Mouse (Mus musculus): ENCODE measurements around the gene Gnb1. TPM values are rescaled to one million over a fixed set of nuclear protein-coding genes. Genes with fewer than 3 reads are reported as not detected.

The Gnb1 gene
- polyA plus RNA-seq, 1 experiment from 2014 or later = 445 TPM

DNA sequence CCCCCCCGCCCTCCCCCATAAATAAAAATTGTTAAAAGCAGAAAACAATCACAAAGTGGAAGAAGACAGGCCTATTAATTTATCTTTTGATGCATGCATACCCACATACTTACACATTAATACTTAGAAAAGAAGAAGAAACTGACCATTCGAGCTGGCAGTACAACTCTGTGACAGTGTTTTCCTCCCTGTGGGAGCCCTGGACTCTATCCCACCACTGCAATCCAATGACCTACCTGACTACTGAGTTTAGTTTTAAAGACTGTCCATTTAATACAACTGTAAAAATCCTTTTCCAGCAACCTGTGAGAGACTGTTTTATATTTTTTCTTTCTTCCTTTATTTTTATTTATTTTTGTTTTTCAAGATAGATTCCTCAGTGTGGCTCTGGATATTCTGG lies 10.0 kb downstream of the Gnb1 start:
- TF ChIP-seq CTCF (IDR thresholded peaks at IDR 0.05) (no peak), EP300 (IDR thresholded peaks at IDR 0.05) (no peak)
- no peaks in the 10 kb centered on the region for H3K36me3 ChIP-seq (ENCODE audit: insufficient read depth, low read length)
- H3K27ac ChIP-seq (ENCODE audit: low read length) = no peak overlapping the region
- H3K4me1 ChIP-seq (ENCODE audit: insufficient read depth, low read depth, low read length) = peaks cover 5% of the 10 kb centered on the region; the same call in 1 of the 2 replicates
- DNase-seq (ENCODE audit: low spot score) = no peak
- no peak overlapping the region for H3K4me2 ChIP-seq (replicated peaks; ENCODE audit: low read depth, low read length)
- no peak overlapping the region for H3K9ac ChIP-seq (replicated peaks; ENCODE audit: low read depth)
- 61% methylated on average over 2 of the region's 2 CpGs for WGBS
- no peak overlapping the region for H3K4me3 ChIP-seq (ENCODE audit: low read depth, low read length)
- no peaks in the 10 kb centered on the region for H3K9me3 ChIP-seq (ENCODE audit: low read length)
- H3K27me3 ChIP-seq (replicated peaks; ENCODE audit: insufficient read depth, low read length) = no peaks in the 10 kb centered on the region
- ATAC-seq = no peak

- Histone ChIP-seq H3K4me3 (ENCODE audit: low read depth, low read length) (no peak overlapping the region), H3K27me3 (replicated peaks; ENCODE audit: insufficient read depth, low read length) (no peaks in the 10 kb centered on the region), H3K36me3 (ENCODE audit: insufficient read depth, low read length) (no peaks in the 10 kb centered on the region), H3K27ac (ENCODE audit: low read length) (no peak overlapping the region), H3K4me2 (replicated peaks; ENCODE audit: low read depth, low read length) (no peak overlapping the region), H3K9me3 (ENCODE audit: low read length) (no peaks in the 10 kb centered on the region), H3K9ac (replicated peaks; ENCODE audit: low read depth) (no peak overlapping the region), H3K4me1 (ENCODE audit: insufficient read depth, low read depth, low read length) (peaks cover 8% of the 10 kb centered on the region; the same call in 1 of the 2 replicates)
- DNase-seq (ENCODE audit: low spot score) (no peak), ATAC-seq (no peak)
- WGBS = 50% methylated on average over 8 of the region's 8 CpGs
- TF ChIP-seq EP300 (IDR thresholded peaks at IDR 0.05) = no peak
- TF ChIP-seq CTCF (IDR thresholded peaks at IDR 0.05) = no peak
Measured at GRCm38 (mm10) chr4:155505067-155505466, 13.9 kb downstream of the Gnb1 start.

GRCm38 (mm10) chr4:155505671-155506295 lies 14.6 kb downstream of the Gnb1 start:
- no peak for ATAC-seq
- TF ChIP-seq CTCF (IDR thresholded peaks at IDR 0.05) (no peak), EP300 (IDR thresholded peaks at IDR 0.05) (no peak)
- 63% methylated on average over 5 of the region's 5 CpGs for WGBS

GRCm38 (mm10) chr4:155508614-155509013 lies 17.5 kb downstream of the Gnb1 start:
- TF ChIP-seq CTCF (IDR thresholded peaks at IDR 0.05) (no peak), EP300 (IDR thresholded peaks at IDR 0.05) (no peak)
- WGBS = 69% methylated on average over 4 of the region's 4 CpGs
- Histone ChIP-seq H3K27me3 (replicated peaks; ENCODE audit: insufficient read depth, low read length) (no peaks in the 10 kb centered on the region), H3K4me1 (ENCODE audit: insufficient read depth, low read depth, low read length) (peaks cover 8% of the 10 kb centered on the region; the same call in 1 of the 2 replicates), H3K27ac (ENCODE audit: low read length) (no peak overlapping the region), H3K4me3 (ENCODE audit: low read depth, low read length) (no peak overlapping the region), H3K36me3 (ENCODE audit: insufficient read depth, low read length) (no peaks in the 10 kb centered on the region), H3K9me3 (ENCODE audit: low read length) (no peaks in the 10 kb centered on the region), H3K9ac (replicated peaks; ENCODE audit: low read depth) (no peak overlapping the region), H3K4me2 (replicated peaks; ENCODE audit: low read depth, low read length) (no peak overlapping the region)
- ATAC-seq = no peak
- no peak for DNase-seq (ENCODE audit: low spot score)

More at GRCm38 (mm10) chr4:155505671-155506295, 14.6 kb downstream of the Gnb1 start:
- H3K4me1 ChIP-seq (ENCODE audit: insufficient read depth, low read depth, low read length) = peaks cover 8% of the 10 kb centered on the region; the same call in 1 of the 2 replicates
- no peaks in the 10 kb centered on the region for H3K9me3 ChIP-seq (ENCODE audit: low read length)
- DNase-seq (ENCODE audit: low spot score) = no peak
- H3K9ac ChIP-seq (replicated peaks; ENCODE audit: low read depth) = no peak overlapping the region
- H3K27me3 ChIP-seq (replicated peaks; ENCODE audit: insufficient read depth, low read length) = no peaks in the 10 kb centered on the region
- no peaks in the 10 kb centered on the region for H3K36me3 ChIP-seq (ENCODE audit: insufficient read depth, low read length)
- H3K4me2 ChIP-seq (replicated peaks; ENCODE audit: low read depth, low read length) = no peak overlapping the region
- no peak overlapping the region for H3K4me3 ChIP-seq (ENCODE audit: low read depth, low read length)
- no peak overlapping the region for H3K27ac ChIP-seq (ENCODE audit: low read length)

GRCm38 (mm10) chr4:155510981-155511380 lies 19.8 kb downstream of the Gnb1 start:
- TF ChIP-seq EP300 (IDR thresholded peaks at IDR 0.05) (no peak), CTCF (IDR thresholded peaks at IDR 0.05) (no peak)
- Histone ChIP-seq H3K4me1 (ENCODE audit: insufficient read depth, low read depth, low read length) (peaks cover 3% of the 10 kb centered on the region; the same call in 1 of the 2 replicates), H3K4me3 (ENCODE audit: low read depth, low read length) (no peak overlapping the region), H3K9me3 (ENCODE audit: low read length) (no peaks in the 10 kb centered on the region), H3K27ac (ENCODE audit: low read length) (no peak overlapping the region), H3K4me2 (replicated peaks; ENCODE audit: low read depth, low read length) (no peak overlapping the region), H3K9ac (replicated peaks; ENCODE audit: low read depth) (no peak overlapping the region), H3K27me3 (replicated peaks; ENCODE audit: insufficient read depth, low read length) (no peaks in the 10 kb centered on the region), H3K36me3 (ENCODE audit: insufficient read depth, low read length) (no peaks in the 10 kb centered on the region)
- ATAC-seq (no peak), DNase-seq (ENCODE audit: low spot score) (no peak)
- 90% methylated on average over 1 of the region's 1 CpGs for WGBS

GRCm38 (mm10) chr4:155514810-155515209 lies 23.6 kb downstream of the Gnb1 start:
- Histone ChIP-seq H3K9ac (replicated peaks; ENCODE audit: low read depth) (no peak overlapping the region), H3K4me3 (ENCODE audit: low read depth, low read length) (no peak overlapping the region), H3K36me3 (ENCODE audit: insufficient read depth, low read length) (no peaks in the 10 kb centered on the region), H3K27me3 (replicated peaks; ENCODE audit: insufficient read depth, low read length) (no peaks in the 10 kb centered on the region), H3K9me3 (ENCODE audit: low read length) (no peaks in the 10 kb centered on the region), H3K4me1 (ENCODE audit: insufficient read depth, low read depth, low read length) (no peaks in the 10 kb centered on the region; the same call in 1 of the 2 replicates), H3K27ac (ENCODE audit: low read length) (no peak overlapping the region), H3K4me2 (replicated peaks; ENCODE audit: low read depth, low read length) (no peak overlapping the region)
- 91% methylated on average over 2 of the region's 2 CpGs for WGBS
- ATAC-seq = no peak
- no peak for TF ChIP-seq CTCF (IDR thresholded peaks at IDR 0.05)
- no peak for TF ChIP-seq EP300 (IDR thresholded peaks at IDR 0.05)
- no peak for DNase-seq (ENCODE audit: low spot score)

Data from lung, postnatal 0 days (tissue).